Mouse (Mus musculus) brown adipose tissue, adult 24 weeks (tissue): ENCODE results near the gene Defa28. TPM values are rescaled to one million over a fixed set of nuclear protein-coding genes. Genes with fewer than 3 reads are reported as not detected.
"Not testable (repeated sequence)": the region's sequence is repeated elsewhere in the genome, so short reads cannot be mapped to it uniquely, and the experiment has no call there.

Experiments
- H3K27ac ChIP-seq: fragments of 200-500 bp; replicated peaks from 2 replicates; pipeline ENCODE4 v1.5.1; 2012; ENCODE audit warnings: low read depth, mild to moderate bottlenecking, low read length
- H3K4me1 ChIP-seq: fragments of 200-500 bp; 2 replicates; pipeline ENCODE4 v1.6.1; 2012; ENCODE audit warnings: low read length, mixed read lengths; ENCODE audit not compliant: control insufficient read depth, insufficient read depth, insufficient read length
- H3K4me3 ChIP-seq: fragments of 200-500 bp; 2 replicates; pipeline ENCODE4 v1.5.1; 2012; ENCODE audit warnings: low read depth, mild to moderate bottlenecking, low read length, moderate library complexity; ENCODE audit not compliant: insufficient read depth
- polyA plus RNA-seq: library from polyadenylated mRNA; stranded (reverse); fragments of >200 nt; gene quantifications from 2 replicates; pipeline ENCODE4 v1.2.4, GENCODE M21; 2012; ENCODE audit not compliant: missing spikeins, insufficient read depth, insufficient read length

Gene Defa28
- not detected in 2 replicates for polyA plus RNA-seq

- H3K4me3 ChIP-seq, H3K4me1 ChIP-seq, H3K27ac ChIP-seq: not testable (repeated sequence)
Measured at GRCm38 (mm10) chr8:21582706-21583105, at the start of gene Defa28. Defa28 (plus strand) TSS chr8:21583006.

- not testable (repeated sequence) for H3K27ac ChIP-seq, H3K4me1 ChIP-seq, H3K4me3 ChIP-seq
Measured at GRCm38 (mm10) chr8:21565086-21565485, 17.7 kb upstream of the Defa28 start, which contains the start of gene Defa37. Defa37 (plus strand) TSS chr8:21565386.

DNA sequence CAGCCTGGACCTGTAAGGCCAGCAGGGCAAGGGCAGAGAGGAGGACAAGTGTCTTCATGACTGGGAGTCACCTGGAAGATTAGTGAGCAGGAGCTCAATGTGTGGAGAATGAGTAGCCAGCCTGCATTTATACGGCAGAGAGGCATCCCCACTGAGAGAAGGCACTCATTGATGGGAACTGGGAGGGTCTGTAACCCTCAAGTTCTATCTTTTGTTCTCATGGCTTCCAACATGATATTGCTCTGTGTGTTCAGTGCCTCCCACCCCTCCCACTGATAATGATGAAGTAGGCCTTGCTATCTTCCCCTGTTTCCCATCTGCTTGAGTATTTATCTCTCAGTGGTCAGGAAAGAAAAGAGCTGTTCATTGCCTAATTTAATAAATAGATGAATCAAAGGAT lies 11.6 kb downstream of the Defa28 start, which contains the start of gene Gm7861:
Gene Gm7861, minus strand, starts transcription at position 101 of the 400 bp plus-strand sequence.
- H3K4me3 ChIP-seq, H3K27ac ChIP-seq, H3K4me1 ChIP-seq: not testable (repeated sequence)

- H3K27ac ChIP-seq = not testable (repeated sequence)
Measured at GRCm38 (mm10) chr8:21617883-21618282, 35.1 kb downstream of the Defa28 start, which contains the start of gene Defa26. Defa26 (plus strand) TSS chr8:21618183.

More at GRCm38 (mm10) chr8:21617883-21618282, 35.1 kb downstream of the Defa28 start, which contains the start of gene Defa26:
- not testable (repeated sequence) for H3K4me3 ChIP-seq, H3K4me1 ChIP-seq

Other genes with a start within 250 kb of the Defa28 start
- gene Defa2, start 204.5 kb upstream of the Defa28 start, polyA plus RNA-seq = not detected in 2 replicates
- not detected in 2 replicates for gene Defa33, start 191.2 kb upstream of the Defa28 start, polyA plus RNA-seq
- gene Defa36, start 155.6 kb upstream of the Defa28 start, polyA plus RNA-seq = not detected in 2 replicates
- not detected in 2 replicates for gene Gm7849, start 126.4 kb upstream of the Defa28 start, polyA plus RNA-seq
- gene Defa20, start 73.7 kb upstream of the Defa28 start, polyA plus RNA-seq = not detected in 2 replicates
- not detected in 2 replicates for gene Defa32, start 54.0 kb upstream of the Defa28 start, polyA plus RNA-seq
- not detected in 2 replicates for gene Defa37, start 17.6 kb upstream of the Defa28 start, polyA plus RNA-seq
- gene Gm7861, start 11.5 kb downstream of the Defa28 start, polyA plus RNA-seq = not detected in 2 replicates
- gene Defa26, start 35.2 kb downstream of the Defa28 start, polyA plus RNA-seq = not detected in 2 replicates
- not detected in 2 replicates for gene Defa17, start 72.8 kb downstream of the Defa28 start, polyA plus RNA-seq
- gene Defa34, start 82.8 kb downstream of the Defa28 start, polyA plus RNA-seq = not detected in 2 replicates
- not detected in 2 replicates for gene AY761184, start 120.6 kb downstream of the Defa28 start, polyA plus RNA-seq
- not detected in 2 replicates for gene Defa24, start 151.5 kb downstream of the Defa28 start, polyA plus RNA-seq
- gene Defb50, start 240.5 kb downstream of the Defa28 start, polyA plus RNA-seq = not detected in 2 replicates